Mouse (Mus musculus): ENCODE measurements around the gene Col4a3bp.
A peak's percentile ranks its signal among the peaks of the same experiment; 100 is the strongest.

Col4a3bp gene

GRCm38 (mm10) chr13:96542901-96543891 lies 778 bp downstream of the Col4a3bp start:
- DNase-seq, result peak; percentile 68

DNA sequence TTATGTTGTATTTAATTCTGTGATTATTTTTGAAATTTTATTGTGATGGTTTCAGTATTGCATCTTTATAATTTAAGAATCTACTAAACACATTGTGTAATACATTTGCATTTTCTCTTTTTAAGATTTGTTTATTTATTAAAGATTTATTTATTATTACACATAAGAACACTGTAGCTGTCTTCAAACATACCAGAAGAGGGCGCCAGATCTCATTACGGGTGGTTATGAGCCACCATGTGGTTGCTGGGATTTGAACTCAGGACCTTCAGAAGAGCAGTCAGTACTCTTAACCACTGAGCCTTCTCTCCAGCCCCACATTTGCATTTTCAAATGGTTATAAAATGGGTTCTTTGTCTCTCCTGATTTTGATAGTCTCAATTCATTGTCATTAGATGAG lies 2.1 kb downstream of the Col4a3bp start:
- no peak for DNase-seq

GRCm38 (mm10) chr13:96547250-96547649 lies 4.8 kb downstream of the Col4a3bp start:
- DNase-seq, result no peak

- no peak for DNase-seq
Measured at GRCm38 (mm10) chr13:96547941-96548340, 5.5 kb downstream of the Col4a3bp start.

DNA sequence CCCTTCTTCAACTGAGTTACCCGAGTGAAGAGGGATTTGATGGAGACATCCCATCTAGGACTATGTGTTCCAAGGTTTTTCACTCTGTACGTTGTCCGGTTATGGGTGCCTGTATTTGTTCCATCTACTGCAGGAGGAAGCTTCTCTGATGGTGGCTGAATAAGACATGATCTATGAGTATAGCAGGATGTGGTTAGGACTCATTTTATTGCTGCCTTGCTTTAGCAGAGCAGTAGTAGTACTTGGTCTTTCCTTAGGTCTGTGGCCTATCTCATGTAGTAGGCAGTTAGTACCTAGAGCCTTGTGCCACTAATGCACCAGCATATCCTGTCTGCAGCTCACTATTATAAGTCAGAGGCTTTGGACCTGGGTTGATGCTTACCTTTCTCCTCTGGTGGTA lies 12.7 kb downstream of the Col4a3bp start:
- no peak for DNase-seq

DNA sequence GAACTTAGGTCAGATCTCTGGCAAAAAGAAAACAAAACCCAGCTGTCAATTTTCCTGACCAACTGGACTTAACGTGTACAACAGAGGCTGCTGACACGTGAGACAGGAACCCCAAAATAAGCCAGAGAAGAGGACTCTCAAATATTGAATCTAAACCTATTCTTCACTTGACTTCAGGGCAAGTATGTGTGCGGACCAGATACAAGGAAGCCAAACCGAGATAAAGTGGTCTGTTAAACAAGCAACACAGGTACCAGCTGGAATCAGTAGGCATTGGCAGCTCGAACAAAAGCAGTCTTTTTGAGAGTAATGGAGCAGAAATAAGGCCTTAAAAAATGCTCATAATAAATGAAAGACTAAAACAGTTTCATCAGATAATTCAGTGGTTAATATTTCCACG lies 25.6 kb downstream of the Col4a3bp start:
- DNase-seq, result no peak

- DNase-seq, result peak; percentile 82
Measured at GRCm38 (mm10) chr13:96570313-96571015, 28.0 kb downstream of the Col4a3bp start.

DNA sequence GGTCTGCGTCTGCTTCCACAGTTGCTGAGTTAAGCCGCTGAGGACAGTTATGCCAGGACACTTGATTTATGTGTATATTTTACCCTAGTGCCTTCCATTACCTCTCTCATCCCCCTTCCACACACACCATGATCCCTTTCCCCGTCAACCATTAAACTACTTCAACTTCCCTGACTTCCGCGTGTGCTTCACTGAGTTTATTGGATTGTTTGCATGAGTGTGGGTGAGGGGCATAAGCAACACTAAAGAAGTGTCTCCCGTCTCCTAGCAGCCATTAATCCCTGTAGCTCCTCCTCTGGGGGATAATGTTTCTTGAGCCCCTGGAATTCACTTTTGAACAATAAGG lies 28.6 kb downstream of the Col4a3bp start:
- no peak for DNase-seq

- no peak for DNase-seq
Measured at GRCm38 (mm10) chr13:96574170-96574569, 31.8 kb downstream of the Col4a3bp start.

GRCm38 (mm10) chr13:96579104-96579503 lies 36.7 kb downstream of the Col4a3bp start:
- no peak for DNase-seq

DNA sequence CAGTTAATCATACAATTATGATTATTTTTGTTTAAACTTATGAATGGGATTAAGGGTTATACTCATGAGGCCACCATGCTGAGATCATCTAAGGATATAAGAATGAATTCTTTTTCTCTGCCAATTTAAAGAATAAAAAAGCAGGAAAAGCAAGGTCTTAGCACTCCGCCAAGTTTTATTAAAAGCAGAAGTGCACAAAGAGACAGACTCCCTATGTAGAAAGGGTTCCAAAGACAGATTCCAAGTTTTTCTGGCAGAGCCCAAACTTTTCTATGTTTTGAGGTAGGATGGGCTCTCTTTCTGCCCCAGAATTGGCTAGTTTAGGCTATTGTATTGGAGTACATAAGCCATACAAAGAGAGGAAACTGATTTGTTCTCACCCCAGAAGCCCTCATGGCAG lies 37.6 kb downstream of the Col4a3bp start:
- DNase-seq, result no peak

- no peak for DNase-seq
Measured at GRCm38 (mm10) chr13:96584201-96584600, 41.8 kb downstream of the Col4a3bp start.

- DNase-seq, result no peak
Measured at GRCm38 (mm10) chr13:96586540-96586939, 44.1 kb downstream of the Col4a3bp start.

DNA sequence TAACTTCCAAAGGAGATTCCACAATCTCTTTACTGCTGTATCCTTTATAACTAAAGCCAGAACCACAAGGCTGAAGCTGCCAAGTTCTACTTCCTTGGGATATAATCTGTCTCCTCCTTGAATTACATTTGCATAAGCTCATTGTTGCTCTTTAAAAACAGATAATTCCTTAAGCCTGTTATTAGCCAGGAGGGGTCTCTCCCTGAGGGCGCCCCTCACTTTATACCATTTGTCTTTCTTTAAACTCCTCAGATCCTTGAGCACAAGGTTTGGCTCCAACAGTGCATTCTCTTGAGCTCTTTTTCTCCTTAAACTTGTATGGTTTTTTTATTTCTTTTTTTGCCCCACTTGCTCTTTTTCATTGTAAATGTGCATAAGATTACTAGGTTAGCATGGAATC lies 46.2 kb downstream of the Col4a3bp start:
- DNase-seq, result no peak

GRCm38 (mm10) chr13:96593621-96594020 lies 51.2 kb downstream of the Col4a3bp start:
- peak; percentile 35 for DNase-seq

DNA sequence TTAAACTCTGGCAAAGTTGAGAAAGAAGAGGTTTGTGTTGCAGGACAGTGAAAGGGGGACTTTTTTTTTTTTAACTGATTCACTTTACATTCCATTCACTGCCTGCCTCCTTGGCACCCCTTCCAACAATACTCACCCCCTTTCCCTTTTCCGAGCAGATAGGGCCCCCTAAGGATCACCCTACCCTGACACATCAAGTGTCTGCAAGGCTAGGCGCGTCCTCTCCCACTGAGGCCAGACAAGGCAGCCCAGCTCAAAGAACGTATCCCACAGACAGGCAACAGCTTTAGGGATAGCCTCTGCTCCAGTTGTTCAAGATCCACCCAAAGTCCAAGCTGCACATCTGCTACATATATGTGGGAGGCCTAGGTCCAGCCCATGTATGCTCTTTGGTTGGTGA lies 51.7 kb downstream of the Col4a3bp start:
- no peak for DNase-seq

GRCm38 (mm10) chr13:96599182-96599581 lies 56.8 kb downstream of the Col4a3bp start:
- DNase-seq, result no peak

DNA sequence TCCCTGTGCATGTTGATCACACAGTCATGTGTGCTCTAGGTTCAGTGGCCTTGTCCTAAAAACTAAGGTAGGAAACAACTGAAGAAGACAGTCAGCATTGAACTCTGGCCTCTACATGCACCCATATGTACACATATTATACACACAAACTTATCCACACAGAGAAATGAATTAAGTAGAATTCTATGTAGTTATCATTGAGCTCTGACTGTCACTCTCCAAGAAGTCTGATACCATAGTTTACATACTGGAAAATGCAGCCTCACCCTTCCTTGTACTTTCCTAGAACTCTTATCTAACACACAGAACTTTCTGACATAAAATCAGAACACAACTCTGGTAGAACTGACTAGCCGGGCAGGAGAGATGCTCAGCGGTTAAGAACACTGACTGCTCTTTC lies 61.8 kb downstream of the Col4a3bp start:
- no peak for DNase-seq

- DNase-seq, result no peak
Measured at GRCm38 (mm10) chr13:96614615-96615014, 72.2 kb downstream of the Col4a3bp start.

- DNase-seq, result no peak
Measured at GRCm38 (mm10) chr13:96620891-96621290, 78.5 kb downstream of the Col4a3bp start.

DNA sequence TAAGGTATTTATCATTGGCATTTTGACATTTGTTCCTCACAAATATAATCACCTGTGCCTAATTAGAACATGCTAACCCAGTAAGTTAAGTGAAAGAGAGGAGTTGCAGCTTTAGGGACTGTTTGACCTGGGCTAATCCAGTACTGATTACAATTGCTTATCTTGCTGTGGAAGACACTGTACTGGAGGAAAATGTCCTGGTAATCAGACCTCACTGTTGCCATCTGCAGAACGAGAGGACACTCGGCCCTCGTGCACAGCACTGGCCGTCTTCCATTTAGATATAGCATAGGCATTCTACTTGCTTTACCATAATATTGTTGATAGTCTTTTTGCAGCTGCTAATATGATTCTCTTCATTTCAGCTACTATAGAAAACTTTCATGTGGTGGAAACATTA lies 88.0 kb downstream of the Col4a3bp start:
- DNase-seq, result no peak

DNA sequence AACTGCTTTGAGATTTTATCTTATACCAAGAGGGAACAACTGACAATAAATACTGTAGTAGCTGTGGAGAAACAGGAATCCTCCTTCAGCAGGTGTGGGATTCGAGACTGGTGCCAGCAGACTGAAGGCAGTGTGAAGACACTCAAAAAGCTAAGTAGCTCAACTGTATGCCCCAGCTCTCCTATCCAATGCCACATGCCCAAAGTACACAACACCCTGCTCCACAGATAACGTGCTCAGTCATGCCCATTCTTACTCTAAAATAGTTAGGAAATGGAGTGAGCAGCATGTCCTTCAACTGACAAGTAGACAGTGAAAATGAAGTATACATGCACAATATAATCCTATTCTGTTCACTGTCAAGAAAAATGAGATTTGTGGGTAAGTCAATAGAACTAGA lies 101.8 kb downstream of the Col4a3bp start:
- no peak for DNase-seq

DNA sequence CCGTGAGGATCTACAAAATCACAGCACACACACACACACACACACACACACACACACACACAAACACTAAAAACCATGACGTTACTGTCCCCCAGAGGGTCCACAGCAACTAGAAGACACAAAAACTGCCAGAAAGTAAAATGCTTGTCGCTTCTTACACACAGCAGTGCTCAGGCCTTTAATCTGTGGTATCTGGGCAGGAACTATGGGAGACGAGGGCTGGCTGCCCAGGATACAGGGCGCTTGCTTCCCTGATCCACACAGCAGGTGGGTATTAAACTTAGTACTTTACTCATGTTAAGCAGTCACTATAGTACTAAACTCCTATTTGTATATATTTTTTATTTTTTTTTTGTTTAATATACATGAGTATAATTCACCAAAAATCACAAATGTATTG lies 103.4 kb downstream of the Col4a3bp start:
- DNase-seq, result no peak

GRCm38 (mm10) chr13:96653041-96653440 lies 110.6 kb downstream of the Col4a3bp start:
- DNase-seq, result no peak
